Mouse (Mus musculus) midbrain, embryonic 13.5 days (tissue): ENCODE measurements around the gene Olfr347. TPM values are rescaled to one million over a fixed set of nuclear protein-coding genes. Genes with fewer than 3 reads are reported as not detected.

ENCODE experiments used
- ATAC-seq: fragments of 200-750 bp; cut with Nextera tagmentation; 2 replicates; pipeline ENCODE4 v1.8.0; 2017; ENCODE audit warnings: mild to moderate bottlenecking, moderate TSS enrichment, moderate library complexity
- H3K27ac ChIP-seq: fragments of 300-500 bp; sonication (generic); 2 replicates; pipeline ENCODE4 v1.5.1; 2015; ENCODE audit warnings: inconsistent platforms, mild to moderate bottlenecking, moderate library complexity
- H3K27me3 ChIP-seq: fragments of 300-500 bp; sonication (generic); 2 replicates; pipeline ENCODE4 v1.6.1; 2015; ENCODE audit warnings: mild to moderate bottlenecking, inconsistent platforms
- H3K36me3 ChIP-seq: fragments of 300-500 bp; sonication (generic); 2 replicates; pipeline ENCODE4 v1.6.1; 2015; ENCODE audit warnings: mild to moderate bottlenecking, inconsistent platforms
- H3K4me1 ChIP-seq: fragments of 300-500 bp; sonication (generic); replicated peaks from 2 replicates; pipeline ENCODE4 v1.6.1; 2015; ENCODE audit warnings: inconsistent platforms
- H3K4me2 ChIP-seq: fragments of 300-500 bp; sonication (generic); replicated peaks from 2 replicates; pipeline ENCODE4 v1.6.1; 2015; ENCODE audit warnings: moderate library complexity, mild to moderate bottlenecking, inconsistent platforms
- H3K4me3 ChIP-seq: fragments of 300-500 bp; sonication (generic); replicated peaks from 2 replicates; pipeline ENCODE4 v1.5.1; 2015; ENCODE audit warnings: mild to moderate bottlenecking, inconsistent platforms
- H3K9ac ChIP-seq: fragments of 300-500 bp; sonication (generic); replicated peaks from 2 replicates; pipeline ENCODE4 v1.6.1; 2015; ENCODE audit warnings: mild to moderate bottlenecking, inconsistent platforms
- H3K9me3 ChIP-seq: fragments of 300-500 bp; sonication (generic); 2 replicates; pipeline ENCODE4 v1.6.1; 2016; ENCODE audit warnings: mild to moderate bottlenecking, inconsistent platforms
- WGBS: fragments of 180-500 bp; shearing (Covaris S2); methylation state at CpG from one replicate; pipeline ENCODE4 v1.1.7; 2015; 5-methylcytosine and 5-hydroxymethylcytosine counted together
- polyA plus RNA-seq: library from polyadenylated mRNA; unstranded; fragments of >200 nt; fragmentation: Nextera tagmentation; extraction: Ambion mirVana; gene quantifications from 2 replicates; pipeline ENCODE4 v1.2.1, GENCODE M21; 2015

Gene Olfr347
- not detected in 2 replicates for polyA plus RNA-seq

DNA sequence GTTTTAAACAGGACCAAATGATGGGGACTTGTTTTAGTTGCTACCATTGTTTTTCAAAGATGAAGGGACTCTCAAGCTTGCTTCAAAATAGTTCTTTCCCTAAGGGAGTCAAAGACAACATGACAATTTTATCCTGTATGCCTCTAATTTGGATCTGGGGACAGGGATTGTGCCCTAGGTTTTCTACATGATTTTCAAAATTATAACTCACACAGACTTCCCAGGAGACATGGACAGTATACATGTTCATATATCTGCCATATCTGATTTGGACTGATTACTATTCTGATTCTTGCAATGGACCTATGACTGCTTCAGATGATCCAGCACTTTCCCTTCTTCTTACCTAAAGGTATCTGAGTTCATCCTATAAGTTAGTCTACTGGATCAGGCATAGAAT lies at the start of gene Olfr347:
Olfr347 (plus strand) TSS at position 301 of the 400 bp plus-strand sequence.
- no peak within 1 kb of the TSS for H3K4me3 ChIP-seq
- peaks cover 16% of the 10 kb centered on the region for H3K9me3 ChIP-seq
- H3K27me3 ChIP-seq = no peaks in the 10 kb centered on the region
- no peak within 1 kb of the TSS for H3K27ac ChIP-seq
- ATAC-seq = no peak
- H3K4me1 ChIP-seq = no peaks in the 10 kb centered on the region
- no peak within 1 kb of the TSS for H3K4me2 ChIP-seq
- no peaks in the 10 kb centered on the region for H3K36me3 ChIP-seq
- H3K9ac ChIP-seq = no peak within 1 kb of the TSS

DNA sequence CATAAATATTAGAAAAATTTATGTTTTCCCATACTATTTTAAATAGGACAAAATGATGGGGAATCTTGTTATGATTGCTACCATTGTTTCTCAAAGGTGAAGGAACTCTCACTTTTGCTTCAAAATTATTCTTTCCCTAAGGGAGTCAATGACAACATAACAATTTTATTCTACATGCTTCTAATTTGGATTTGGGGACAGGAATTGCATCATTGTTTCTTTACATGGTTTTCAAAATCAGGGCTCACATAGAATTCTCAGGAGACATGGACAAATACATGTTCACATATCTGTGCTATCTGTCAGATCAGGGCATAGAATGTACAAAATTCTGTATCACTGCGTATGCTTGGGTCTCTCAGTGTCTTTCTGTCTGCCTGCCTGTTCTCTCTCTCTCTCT lies 46.2 kb upstream of the Olfr347 start, which contains the start of gene Olfr346:
Olfr346 (plus strand) TSS at position 301 of the 400 bp plus-strand sequence.
- WGBS = 96% methylated on average over 1 of the region's 1 CpGs
- ATAC-seq = no peak
- no peak within 1 kb of the TSS for H3K4me2 ChIP-seq
- no peak within 1 kb of the TSS for H3K27ac ChIP-seq
- H3K36me3 ChIP-seq = no peaks in the 10 kb centered on the region
- no peaks in the 10 kb centered on the region for H3K27me3 ChIP-seq
- H3K9me3 ChIP-seq = peaks cover 20% of the 10 kb centered on the region; the same call in 1 of the 2 replicates
- H3K4me1 ChIP-seq = no peaks in the 10 kb centered on the region
- no peak within 1 kb of the TSS for H3K9ac ChIP-seq
- no peak within 1 kb of the TSS for H3K4me3 ChIP-seq

GRCm38 (mm10) chr2:36736226-36736625 lies 4.5 kb downstream of the Olfr347 start:
- H3K36me3 ChIP-seq = no peaks in the 10 kb centered on the region
- no peak for ATAC-seq
- H3K4me2 ChIP-seq = no peak overlapping the region
- peaks cover 7% of the 10 kb centered on the region for H3K9me3 ChIP-seq
- H3K4me1 ChIP-seq = no peaks in the 10 kb centered on the region
- no peak overlapping the region for H3K27ac ChIP-seq
- H3K27me3 ChIP-seq = no peaks in the 10 kb centered on the region
- H3K4me3 ChIP-seq = no peak overlapping the region
- no peak overlapping the region for H3K9ac ChIP-seq
- 52% methylated on average over 3 of the region's 3 CpGs for WGBS

- H3K9ac ChIP-seq = no peak within 1 kb of the TSS
- H3K27ac ChIP-seq = no peak within 1 kb of the TSS
- no peak within 1 kb of the TSS for H3K4me3 ChIP-seq
- H3K36me3 ChIP-seq = no peaks in the 10 kb centered on the region
- 0 out of 2 replicates have a peak, but pooled peaks cover 14% of the 10 kb centered on the region for H3K9me3 ChIP-seq
- no peaks in the 10 kb centered on the region for H3K4me1 ChIP-seq
- WGBS = 77% methylated on average over 2 of the region's 2 CpGs
- H3K27me3 ChIP-seq = no peaks in the 10 kb centered on the region
- no peak for ATAC-seq
- H3K4me2 ChIP-seq = no peak within 1 kb of the TSS
Observed at GRCm38 (mm10) chr2:36783976-36784375, 52.3 kb downstream of the Olfr347 start, which contains the start of gene Olfr348. Gene Olfr348 (plus strand): TSS chr2:36784276.

Other genes with a start within 250 kb of the Olfr347 start
- gene Olfr341, start 249.4 kb upstream of the Olfr347 start, polyA plus RNA-seq = not detected in 2 replicates
- not detected in 2 replicates for gene Olfr342, start 206.9 kb upstream of the Olfr347 start, polyA plus RNA-seq
- gene Olfr344, start 165.2 kb upstream of the Olfr347 start, polyA plus RNA-seq = not detected in 2 replicates
- not detected in 2 replicates for gene Olfr345, start 91.9 kb upstream of the Olfr347 start, polyA plus RNA-seq
- gene Olfr346, start 46.1 kb upstream of the Olfr347 start, polyA plus RNA-seq = not detected in 2 replicates
- gene Olfr348, start 52.4 kb downstream of the Olfr347 start, polyA plus RNA-seq = not detected in 2 replicates
- gene Olfr50, start 58.6 kb downstream of the Olfr347 start, polyA plus RNA-seq = not detected in 2 replicates
- gene Olfr3, start 85.1 kb downstream of the Olfr347 start, polyA plus RNA-seq = not detected in 2 replicates
- not detected in 2 replicates for gene Olfr350, start 114.4 kb downstream of the Olfr347 start, polyA plus RNA-seq
- gene Olfr351, start 130.8 kb downstream of the Olfr347 start, polyA plus RNA-seq = not detected in 2 replicates
- gene Olfr352, start 136.6 kb downstream of the Olfr347 start, polyA plus RNA-seq = not detected in 2 replicates
- not detected in 2 replicates for gene Olfr353, start 161.0 kb downstream of the Olfr347 start, polyA plus RNA-seq
- not detected in 2 replicates for gene Olfr354, start 173.8 kb downstream of the Olfr347 start, polyA plus RNA-seq
- gene Olfr355, start 197.0 kb downstream of the Olfr347 start, polyA plus RNA-seq = not detected in 2 replicates
- not detected in 2 replicates for gene Olfr356, start 205.2 kb downstream of the Olfr347 start, polyA plus RNA-seq